Mouse (Mus musculus) ES-E14 (cell line): ENCODE results near the gene Slain1.
A peak's percentile ranks its signal among the peaks of the same experiment; 100 is the strongest.

Experiments
- CHD2 ChIP-seq: IDR thresholded peaks from 2 replicates; pipeline ENCODE4 v1.6.1; 2014; ENCODE audit warnings: mild to moderate bottlenecking, low read depth, low read length, inconsistent platforms
- HCFC1 ChIP-seq: IDR thresholded peaks from 2 replicates; pipeline ENCODE4 v1.6.1; 2012; ENCODE audit warnings: low read length, inconsistent platforms, borderline replicate concordance; ENCODE audit not compliant: insufficient read depth
- MAFK ChIP-seq: IDR thresholded peaks from 2 replicates; pipeline ENCODE4 v1.6.1; 2014; ENCODE audit warnings: mild to moderate bottlenecking, low read depth, low read length, inconsistent platforms; ENCODE audit not compliant: insufficient read depth
- ZC3H11A ChIP-seq: IDR thresholded peaks from 2 replicates; pipeline ENCODE4 v1.6.1; 2012; ENCODE audit warnings: low read depth, mild to moderate bottlenecking, inconsistent platforms, low read length, borderline replicate concordance
- ZNF384 ChIP-seq: IDR thresholded peaks from 2 replicates; pipeline ENCODE4 v1.6.1; 2012; ENCODE audit warnings: low read depth, low read length, inconsistent platforms

DNA sequence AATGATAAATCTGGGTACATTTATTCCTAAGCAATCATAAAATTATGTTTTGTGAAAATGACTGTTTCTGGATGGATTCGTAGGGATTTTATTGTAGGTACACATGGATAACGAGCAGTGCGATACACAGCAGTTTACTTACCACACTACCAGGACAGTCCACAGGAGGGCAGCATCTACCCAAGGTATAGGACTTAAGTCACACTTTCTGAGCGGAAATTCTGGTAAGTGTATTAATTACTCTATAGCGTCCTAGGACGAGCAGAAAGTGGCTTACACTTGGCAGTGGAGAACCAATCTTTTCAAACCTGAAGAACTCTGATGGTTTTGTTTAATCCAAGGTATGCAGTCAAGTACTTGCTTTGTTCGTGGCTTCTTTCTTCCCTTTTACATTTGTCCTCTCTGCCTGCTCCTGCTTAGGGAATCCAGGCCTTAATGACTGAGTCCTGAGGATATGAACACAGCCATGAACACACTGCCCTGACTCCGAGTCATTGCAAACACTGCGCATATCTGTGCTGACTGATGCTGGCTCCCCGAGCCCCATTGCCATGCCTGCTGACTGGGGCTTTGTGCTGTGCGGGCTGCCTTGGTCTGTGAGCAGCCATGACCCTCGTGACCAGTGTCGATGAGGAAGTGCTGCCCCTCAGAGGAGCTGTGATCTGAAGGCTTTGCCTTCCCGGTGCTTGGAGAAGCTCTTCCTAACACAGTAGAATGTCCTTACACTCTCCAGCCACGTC, 69.0 kb downstream of the Slain1 start:
- TF ChIP-seq ZC3H11A = peak; percentile 60; the same call in 1 of the 2 replicates
- no peak for TF ChIP-seq ZNF384
- no peak for TF ChIP-seq HCFC1
- TF ChIP-seq MAFK = no peak
- no peak for TF ChIP-seq CHD2
